Mouse (Mus musculus): Measurements from ENCODE around the gene P2ry14. TPM values are rescaled to one million over a fixed set of nuclear protein-coding genes. Genes with fewer than 3 reads are reported as not detected.

P2ry14 gene
- polyA plus RNA-seq, 1 experiment from 2014 or later: 1.7 TPM

- H3K27me3 ChIP-seq (ENCODE audit: low read depth, poor library complexity, severe bottlenecking): no peaks in the 10 kb centered on the region
- H3K4me1 ChIP-seq: peaks cover 6% of the 10 kb centered on the region
- no peak overlapping the region for H3K4me3 ChIP-seq
- H3K36me3 ChIP-seq: no peaks in the 10 kb centered on the region
- no peaks in the 10 kb centered on the region for H3K9me3 ChIP-seq (replicated peaks)
- H3K27ac ChIP-seq (replicated peaks): no peak overlapping the region
- DNase-seq (ENCODE audit: low spot score): no peak
Observed at GRCm38 (mm10) chr3:59139651-59140051, 13.8 kb downstream of the P2ry14 start.

GRCm38 (mm10) chr3:59138946-59139468 is 14.4 kb downstream of the P2ry14 start:
- 85% methylated on average over 12 of the region's 12 CpGs for WGBS
- DNase-seq (ENCODE audit: low spot score): no peak
- no peaks in the 10 kb centered on the region for H3K9me3 ChIP-seq (replicated peaks)
- H3K4me3 ChIP-seq: no peak overlapping the region
- no peaks in the 10 kb centered on the region for H3K36me3 ChIP-seq
- no peak overlapping the region for H3K27ac ChIP-seq (replicated peaks)
- H3K27me3 ChIP-seq (ENCODE audit: low read depth, poor library complexity, severe bottlenecking): no peaks in the 10 kb centered on the region
- peaks cover 6% of the 10 kb centered on the region for H3K4me1 ChIP-seq

- Histone ChIP-seq H3K9me3 (replicated peaks) (no peaks in the 10 kb centered on the region), H3K27me3 (ENCODE audit: low read depth, poor library complexity, severe bottlenecking) (no peaks in the 10 kb centered on the region), H3K27ac (replicated peaks) (no peak overlapping the region; the same call in 1 of the 2 replicates), H3K4me1 (peaks cover 6% of the 10 kb centered on the region), H3K4me3 (no peak overlapping the region), H3K36me3 (peaks cover 2% of the 10 kb centered on the region; the same call in 1 of the 2 replicates)
- no peak for DNase-seq (ENCODE audit: low spot score)
- WGBS: 74% methylated on average over 5 of the region's 5 CpGs
Observed at GRCm38 (mm10) chr3:59135911-59136653, 17.3 kb downstream of the P2ry14 start.

- no peak for DNase-seq (ENCODE audit: low spot score)
- 89% methylated on average over 5 of the region's 5 CpGs for WGBS
- H3K27me3 ChIP-seq (ENCODE audit: low read depth, poor library complexity, severe bottlenecking): no peaks in the 10 kb centered on the region
- no peaks in the 10 kb centered on the region for H3K9me3 ChIP-seq (replicated peaks)
- peaks cover 2% of the 10 kb centered on the region; the same call in 1 of the 2 replicates for H3K36me3 ChIP-seq
- H3K4me1 ChIP-seq: peaks cover 6% of the 10 kb centered on the region
- no peak overlapping the region for H3K27ac ChIP-seq (replicated peaks)
- no peak overlapping the region for H3K4me3 ChIP-seq
Observed at GRCm38 (mm10) chr3:59133189-59133588, 20.2 kb downstream of the P2ry14 start.

GRCm38 (mm10) chr3:59131966-59132365 is 21.5 kb downstream of the P2ry14 start:
- no peak overlapping the region for H3K27ac ChIP-seq (replicated peaks)
- no peaks in the 10 kb centered on the region for H3K9me3 ChIP-seq (replicated peaks)
- H3K27me3 ChIP-seq (ENCODE audit: low read depth, poor library complexity, severe bottlenecking): no peaks in the 10 kb centered on the region
- WGBS: 91% methylated on average over 4 of the region's 4 CpGs
- H3K4me1 ChIP-seq: peaks cover 6% of the 10 kb centered on the region
- H3K4me3 ChIP-seq: no peak overlapping the region
- no peak for DNase-seq (ENCODE audit: low spot score)
- H3K36me3 ChIP-seq: peaks cover 2% of the 10 kb centered on the region; the same call in 1 of the 2 replicates

GRCm38 (mm10) chr3:59131081-59131480 is 22.3 kb downstream of the P2ry14 start:
- H3K36me3 ChIP-seq: peaks cover 2% of the 10 kb centered on the region; the same call in 1 of the 2 replicates
- no peaks in the 10 kb centered on the region for H3K27me3 ChIP-seq (ENCODE audit: low read depth, poor library complexity, severe bottlenecking)
- no peaks in the 10 kb centered on the region for H3K9me3 ChIP-seq (replicated peaks)
- peaks cover 4% of the 10 kb centered on the region for H3K4me1 ChIP-seq
- no peak for DNase-seq (ENCODE audit: low spot score)
- WGBS: 85% methylated on average over 4 of the region's 4 CpGs
- no peak overlapping the region for H3K4me3 ChIP-seq
- H3K27ac ChIP-seq (replicated peaks): no peak overlapping the region

- Histone ChIP-seq H3K27me3 (ENCODE audit: low read depth, poor library complexity, severe bottlenecking) (no peaks in the 10 kb centered on the region), H3K27ac (replicated peaks) (no peak overlapping the region), H3K9me3 (replicated peaks) (no peaks in the 10 kb centered on the region), H3K4me1 (0 out of 2 replicates have a peak, but pooled peaks cover 6% of the 10 kb centered on the region), H3K4me3 (no peak overlapping the region), H3K36me3 (peaks cover 2% of the 10 kb centered on the region; the same call in 1 of the 2 replicates)
- WGBS: 67% methylated on average over 8 of the region's 8 CpGs
- no peak for DNase-seq (ENCODE audit: low spot score)
Observed at GRCm38 (mm10) chr3:59130431-59130830, 23.0 kb downstream of the P2ry14 start.

GRCm38 (mm10) chr3:59129547-59129946 is 23.9 kb downstream of the P2ry14 start:
- no peak overlapping the region for H3K4me3 ChIP-seq
- H3K36me3 ChIP-seq: peaks cover 2% of the 10 kb centered on the region; the same call in 1 of the 2 replicates
- WGBS: 78% methylated on average over 3 of the region's 3 CpGs

GRCm38 (mm10) chr3:59128681-59129080 is 24.7 kb downstream of the P2ry14 start:
- no peaks in the 10 kb centered on the region for H3K9me3 ChIP-seq (replicated peaks)
- 83% methylated on average over 20 of the region's 20 CpGs for WGBS
- no peak overlapping the region for H3K27ac ChIP-seq (replicated peaks)
- no peak for DNase-seq (ENCODE audit: low spot score)
- peaks cover 2% of the 10 kb centered on the region; the same call in 1 of the 2 replicates for H3K36me3 ChIP-seq
- H3K4me3 ChIP-seq: no peak overlapping the region
- H3K4me1 ChIP-seq: 0 out of 2 replicates have a peak, but pooled peaks cover 8% of the 10 kb centered on the region
- no peaks in the 10 kb centered on the region for H3K27me3 ChIP-seq (ENCODE audit: low read depth, poor library complexity, severe bottlenecking)

More at GRCm38 (mm10) chr3:59129547-59129946, 23.9 kb downstream of the P2ry14 start:
- Histone ChIP-seq H3K27ac (replicated peaks) (no peak overlapping the region), H3K9me3 (replicated peaks) (no peaks in the 10 kb centered on the region), H3K27me3 (ENCODE audit: low read depth, poor library complexity, severe bottlenecking) (no peaks in the 10 kb centered on the region), H3K4me1 (0 out of 2 replicates have a peak, but pooled peaks cover 8% of the 10 kb centered on the region)
- DNase-seq (ENCODE audit: low spot score): no peak

- no peak overlapping the region for H3K4me3 ChIP-seq
- H3K9me3 ChIP-seq (replicated peaks): no peaks in the 10 kb centered on the region
- no peaks in the 10 kb centered on the region for H3K36me3 ChIP-seq
- H3K27me3 ChIP-seq (ENCODE audit: low read depth, poor library complexity, severe bottlenecking): no peaks in the 10 kb centered on the region
- no peak for DNase-seq (ENCODE audit: low spot score)
- H3K4me1 ChIP-seq: peaks cover 23% of the 10 kb centered on the region
- 76% methylated on average over 7 of the region's 7 CpGs for WGBS
- H3K27ac ChIP-seq (replicated peaks): no peak overlapping the region
Observed at GRCm38 (mm10) chr3:59125783-59126555, 27.4 kb downstream of the P2ry14 start.

- Histone ChIP-seq H3K27ac (replicated peaks) (no peak overlapping the region), H3K36me3 (no peaks in the 10 kb centered on the region), H3K9me3 (replicated peaks) (no peaks in the 10 kb centered on the region), H3K4me1 (peaks cover 24% of the 10 kb centered on the region), H3K4me3 (no peak overlapping the region), H3K27me3 (ENCODE audit: low read depth, poor library complexity, severe bottlenecking) (no peaks in the 10 kb centered on the region)
- DNase-seq (ENCODE audit: low spot score): no peak
- WGBS: 70% methylated on average over 5 of the region's 5 CpGs
Observed at GRCm38 (mm10) chr3:59125022-59125421, 28.4 kb downstream of the P2ry14 start.

- Histone ChIP-seq H3K4me3 (no peak overlapping the region), H3K27me3 (ENCODE audit: low read depth, poor library complexity, severe bottlenecking) (no peaks in the 10 kb centered on the region), H3K4me1 (peaks cover 24% of the 10 kb centered on the region), H3K27ac (replicated peaks) (no peak overlapping the region), H3K9me3 (replicated peaks) (no peaks in the 10 kb centered on the region), H3K36me3 (no peaks in the 10 kb centered on the region)
- WGBS: 68% methylated on average over 7 of the region's 7 CpGs
- DNase-seq (ENCODE audit: low spot score): no peak
Observed at GRCm38 (mm10) chr3:59121780-59122449, 31.5 kb downstream of the P2ry14 start.
